Mouse (Mus musculus) megakaryocyte-erythroid progenitor cell, adult 5-6 weeks (primary cell): ENCODE results near the gene Cbx5. TPM values are rescaled to one million over a fixed set of nuclear protein-coding genes. Genes with fewer than 3 reads are reported as not detected.

Experiments
- ATAC-seq: replicated peaks from 2 replicates; pipeline ENCODE4 v1.8.0; 2016; ENCODE audit warnings: mild to moderate bottlenecking, inconsistent platforms; ENCODE audit not compliant: severe bottlenecking, poor library complexity, low FRiP score, low TSS enrichment
- total RNA-seq, 2 experiments: library from RNA; stranded (forward) in 1 of 2; stranded (reverse) in 1 of 2; fragments of 200-1000, 215-1000 nt in 1 of 2; fragments of >200 nt in 1 of 2; fragmentation: Nextera tagmentation in 1 of 2; gene quantifications; 2 replicates each; pipeline ENCODE4 v1.2.3; 2014 to 2017

The Cbx5 gene
- total RNA-seq, 2 experiments from 2014 or later = 151 to 183 TPM

DNA sequence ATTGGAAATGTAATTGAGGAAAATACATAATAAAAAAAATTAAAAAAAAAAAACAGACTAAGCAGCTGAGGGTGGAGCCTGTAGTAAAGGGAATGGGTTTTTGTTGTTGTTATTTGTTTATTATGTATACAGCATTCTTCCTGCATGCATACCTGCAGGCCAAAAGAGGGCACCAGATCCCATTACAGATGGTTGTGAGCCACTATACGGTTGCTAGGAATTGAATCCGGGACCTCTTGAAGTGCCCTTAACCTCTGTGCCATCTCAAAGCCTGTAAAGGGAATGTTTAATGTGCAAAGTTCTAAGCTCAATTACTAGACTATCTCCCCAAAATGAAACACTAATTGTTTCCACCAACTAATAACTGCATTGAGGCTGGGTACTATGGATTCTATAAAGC, 15.5 kb downstream of the Cbx5 start:
- no peak for ATAC-seq

- ATAC-seq = no peak
These were observed 18.2 kb downstream of the Cbx5 start for GRCm38 (mm10) chr15:103221386-103221785.

GRCm38 (mm10) chr15:103220785-103221184, 18.8 kb downstream of the Cbx5 start:
- ATAC-seq = no peak

DNA sequence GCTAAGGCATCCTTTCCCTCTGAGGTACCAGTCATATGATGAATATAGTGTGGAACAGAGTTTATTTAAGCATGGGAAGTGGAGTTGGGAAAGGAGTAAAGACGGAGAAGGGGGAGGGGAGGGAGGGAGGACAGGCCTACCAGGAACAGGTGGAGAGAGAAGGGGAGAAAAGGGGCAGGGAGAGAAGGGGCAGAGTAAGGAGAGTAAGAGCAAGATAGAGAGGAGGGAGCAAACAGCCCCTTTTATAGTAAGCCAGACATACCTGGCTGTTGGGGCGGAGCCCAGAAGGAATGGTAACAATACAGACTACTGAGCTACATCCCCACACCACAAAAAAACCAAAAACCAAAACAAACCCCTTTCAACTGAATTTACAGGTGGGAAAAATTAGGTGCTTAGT, 23.6 kb downstream of the Cbx5 start:
- ATAC-seq = no peak

- ATAC-seq = peak; percentile 91
These were observed 24.4 kb downstream of the Cbx5 start for GRCm38 (mm10) chr15:103214971-103215907.

GRCm38 (mm10) chr15:103214149-103214548, 25.5 kb downstream of the Cbx5 start:
- no peak for ATAC-seq

DNA sequence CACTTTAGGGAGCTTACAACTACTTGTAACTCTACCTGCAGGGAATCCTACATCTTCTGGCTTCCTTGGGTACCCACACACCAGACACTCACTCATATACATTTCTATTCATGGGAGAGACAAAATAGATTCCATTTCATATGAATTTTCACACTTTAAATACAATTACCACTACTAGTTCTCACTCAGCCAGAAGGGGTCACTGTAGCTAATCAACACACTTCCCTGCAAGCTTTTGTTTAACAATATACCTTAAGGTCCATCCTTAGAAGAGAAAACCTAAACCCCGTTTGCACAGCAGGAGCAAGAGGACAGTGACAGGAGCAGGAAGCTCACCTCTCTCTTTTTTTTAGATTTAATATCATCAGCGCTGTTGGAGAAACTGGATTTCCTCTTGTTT, 34.5 kb downstream of the Cbx5 start:
- ATAC-seq = no peak

- no peak for ATAC-seq
These were observed 37.4 kb downstream of the Cbx5 start for GRCm38 (mm10) chr15:103202088-103202793.

- no peak for ATAC-seq
These were observed 41.8 kb downstream of the Cbx5 start for GRCm38 (mm10) chr15:103197785-103198184.

DNA sequence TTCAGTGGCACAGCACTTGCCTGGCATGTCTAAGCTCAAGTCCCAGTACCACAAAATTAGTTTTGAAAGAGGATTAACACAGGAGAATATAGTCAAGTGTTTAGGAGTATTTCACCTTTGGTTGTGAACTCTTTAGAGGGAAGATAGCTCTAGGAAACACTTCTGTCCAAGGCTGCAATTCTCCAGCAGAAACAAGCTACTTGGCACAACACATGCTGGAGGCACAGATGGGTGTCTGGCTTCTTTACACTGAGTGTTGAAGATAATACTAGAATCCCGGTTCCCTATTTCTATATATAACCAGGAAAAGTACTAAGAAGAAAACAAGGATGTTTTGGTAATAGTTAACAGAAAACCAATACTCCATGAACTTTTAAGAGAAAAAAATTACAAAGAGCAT, 42.8 kb downstream of the Cbx5 start:
- ATAC-seq = no peak

- no peak for ATAC-seq
These were observed 46.0 kb downstream of the Cbx5 start for GRCm38 (mm10) chr15:103193606-103194005.

DNA sequence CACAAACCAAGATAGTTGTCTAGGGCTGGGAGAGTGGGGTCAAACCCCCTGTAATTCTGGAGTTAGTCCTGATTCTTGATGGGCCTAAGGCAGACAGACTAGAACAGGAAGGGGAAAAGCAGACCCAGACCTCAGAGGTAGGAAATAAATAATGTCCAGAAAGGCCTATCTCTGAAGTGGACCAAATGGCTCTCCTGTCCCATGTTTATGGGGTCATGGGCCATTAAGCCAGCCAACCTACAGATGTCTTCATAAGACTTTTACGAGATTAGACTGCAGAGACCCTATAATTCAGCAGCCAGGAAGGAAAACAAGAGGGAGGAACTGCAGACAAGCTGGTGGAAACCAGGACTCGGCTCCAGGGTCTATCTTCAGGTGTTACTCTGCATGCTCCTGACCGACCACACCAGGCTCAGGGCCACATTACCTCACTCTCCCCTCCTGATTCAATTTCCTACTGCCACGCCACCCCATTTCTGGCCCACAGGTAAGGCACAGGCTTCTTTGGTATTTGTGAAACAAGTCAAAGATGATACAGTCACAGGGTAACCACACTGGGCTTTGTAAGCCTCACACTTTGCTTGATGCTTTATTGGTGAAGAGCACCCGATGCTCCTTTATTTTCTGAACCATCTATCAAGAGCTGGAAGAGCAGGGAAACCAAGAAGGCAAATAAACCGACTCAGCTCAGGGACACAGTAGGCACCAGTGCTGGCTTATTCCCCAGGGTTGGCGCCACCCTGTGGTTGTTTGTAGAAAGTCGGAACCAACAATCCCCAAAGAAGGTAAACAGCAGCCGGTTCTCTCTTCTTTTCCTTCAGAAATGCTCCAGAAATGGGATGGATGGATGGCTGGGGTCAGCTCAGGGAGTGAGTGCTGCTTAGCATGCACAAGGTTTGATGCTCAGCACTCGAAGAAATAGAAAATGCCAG, 48.8 kb downstream of the Cbx5 start:
- peak; percentile 52; the same call in 1 of the 2 replicates for ATAC-seq

DNA sequence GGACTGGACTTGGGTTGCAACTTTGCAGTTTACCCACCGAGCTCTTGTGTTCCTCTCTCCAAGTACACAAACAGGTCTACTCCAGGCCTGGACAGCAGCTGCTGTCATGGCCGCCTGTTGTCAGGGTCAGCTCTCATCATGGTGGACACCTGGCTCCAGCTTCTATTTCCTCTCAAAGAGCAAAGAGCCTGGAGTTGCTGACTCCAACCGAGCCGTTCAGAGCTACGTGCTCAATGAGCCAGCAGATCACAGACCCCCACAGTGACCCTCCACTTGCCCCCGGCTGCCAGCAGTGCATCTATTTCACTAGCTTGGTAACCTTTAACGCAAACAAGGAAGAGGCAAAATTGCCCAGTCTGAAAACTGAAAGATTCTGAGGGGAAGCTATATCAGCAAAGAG, 49.5 kb downstream of the Cbx5 start:
- no peak for ATAC-seq

DNA sequence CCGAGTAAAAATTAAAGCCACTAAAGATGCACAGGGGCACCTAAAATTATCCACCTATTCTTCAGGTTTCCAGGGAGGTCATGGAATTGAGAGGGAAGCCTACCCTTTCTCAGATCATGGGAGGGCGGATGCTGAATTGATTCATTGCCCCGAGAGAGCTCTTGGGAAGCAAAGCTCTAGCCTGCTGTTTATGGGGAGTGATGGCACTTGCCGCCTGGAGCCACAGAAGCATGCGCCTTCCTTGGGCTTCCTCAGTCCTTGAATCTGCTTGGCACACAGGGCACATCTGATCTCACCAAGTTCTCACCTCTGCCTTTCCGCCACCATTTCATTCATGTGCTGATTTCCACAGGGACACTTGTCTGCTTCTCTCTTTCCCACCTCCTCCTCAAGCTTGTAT, 51.8 kb downstream of the Cbx5 start:
- ATAC-seq = no peak

DNA sequence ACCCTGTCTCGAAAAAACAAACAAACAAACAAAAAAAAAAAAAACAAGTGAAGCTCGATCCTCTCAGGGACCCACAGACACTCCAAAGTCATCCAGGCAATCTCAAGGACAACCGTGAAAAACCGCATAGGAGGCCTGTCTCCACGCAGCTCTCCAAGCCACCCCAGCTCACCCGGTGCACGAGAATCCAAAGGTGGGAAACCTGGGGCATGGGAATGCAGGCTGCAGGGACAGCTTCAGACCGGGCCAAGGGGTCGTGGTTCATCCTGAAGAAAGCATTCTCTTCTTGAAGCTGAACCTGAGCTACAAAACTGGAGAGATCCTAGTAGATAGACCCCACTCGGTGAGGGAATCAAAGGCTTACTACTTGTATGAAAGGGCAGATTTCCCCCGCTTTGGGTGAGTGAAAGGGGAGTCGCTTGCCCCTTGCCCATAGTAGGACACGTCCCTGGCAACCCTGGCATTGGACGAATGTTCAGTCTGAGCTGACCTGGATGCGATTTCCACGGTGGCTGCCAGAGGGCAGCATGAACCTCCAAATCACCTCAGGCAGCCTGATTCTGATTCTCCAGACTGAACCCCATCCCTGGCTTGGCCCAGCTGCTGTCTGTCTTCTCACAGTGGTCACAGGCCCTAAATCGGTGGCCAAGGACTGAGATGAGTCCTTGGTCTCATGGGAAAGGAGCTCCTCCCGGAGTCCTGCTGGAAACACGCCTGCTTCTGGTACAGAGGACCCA, 54.0 kb downstream of the Cbx5 start:
- peak; percentile 30; the same call in 1 of the 2 replicates for ATAC-seq

GRCm38 (mm10) chr15:103183651-103184610, 55.7 kb downstream of the Cbx5 start:
- ATAC-seq = no peak

DNA sequence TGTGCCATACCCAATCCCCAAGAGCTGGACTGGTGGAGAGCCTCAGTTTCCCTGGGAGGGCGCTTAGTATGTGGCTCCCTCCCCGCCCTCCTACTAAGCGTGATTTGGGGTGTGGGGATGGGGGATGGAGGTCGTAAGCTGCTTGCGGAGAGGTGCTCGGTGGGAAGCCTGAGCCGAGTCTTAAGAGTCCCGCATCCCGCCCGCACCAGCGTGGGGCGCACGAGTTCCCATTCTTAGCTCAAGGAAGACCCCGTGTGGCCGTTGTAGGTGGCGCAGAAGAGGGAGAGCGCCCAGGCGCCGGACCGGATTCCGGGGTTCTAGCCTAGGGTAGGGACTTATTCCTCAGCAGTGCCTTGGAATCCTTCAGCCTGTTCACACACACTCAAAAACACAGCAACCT, 56.5 kb downstream of the Cbx5 start:
- ATAC-seq = peak; percentile 76
